Mouse (Mus musculus): ENCODE results near the gene Dnal1. TPM values are rescaled to one million over a fixed set of nuclear protein-coding genes. Genes with fewer than 3 reads are reported as not detected.

The Dnal1 gene
- polyA plus RNA-seq, 1 experiment from 2014 or later, result 7.1 TPM

GRCm38 (mm10) chr12:84160491-84160890, 46.3 kb downstream of the Dnal1 start:
- Histone ChIP-seq H3K36me3 (ENCODE audit: control insufficient read depth, insufficient read depth, low read length) (peaks cover 71% of the 10 kb centered on the region), H3K27me3 (replicated peaks; ENCODE audit: control insufficient read depth, insufficient read depth, low read length) (no peaks in the 10 kb centered on the region), H3K9ac (ENCODE audit: low read depth, low read length) (no peak overlapping the region), H3K4me3 (ENCODE audit: low read depth, low read length) (no peak overlapping the region), H3K4me2 (ENCODE audit: low read depth, low read length) (no peak overlapping the region), H3K27ac (replicated peaks; ENCODE audit: low read depth, low read length) (no peak overlapping the region), H3K4me1 (ENCODE audit: control insufficient read depth, insufficient read depth, low read length) (peaks cover 3% of the 10 kb centered on the region; the same call in 1 of the 2 replicates), H3K9me3 (ENCODE audit: control insufficient read depth, low read length) (no peaks in the 10 kb centered on the region)
- no peak for ATAC-seq (ENCODE audit: low read depth)
- WGBS, result 97% methylated on average over 8 of the region's 8 CpGs
- no peak for DNase-seq (ENCODE audit: low spot score)

- Histone ChIP-seq H3K9ac (ENCODE audit: low read depth, low read length) (no peak overlapping the region), H3K9me3 (ENCODE audit: control insufficient read depth, low read length) (no peaks in the 10 kb centered on the region), H3K36me3 (ENCODE audit: control insufficient read depth, insufficient read depth, low read length) (peaks cover 68% of the 10 kb centered on the region), H3K27me3 (replicated peaks; ENCODE audit: control insufficient read depth, insufficient read depth, low read length) (no peaks in the 10 kb centered on the region), H3K4me3 (ENCODE audit: low read depth, low read length) (no peak overlapping the region), H3K4me2 (ENCODE audit: low read depth, low read length) (no peak overlapping the region), H3K27ac (replicated peaks; ENCODE audit: low read depth, low read length) (no peak overlapping the region), H3K4me1 (ENCODE audit: control insufficient read depth, insufficient read depth, low read length) (peaks cover 9% of the 10 kb centered on the region)
- DNase-seq (ENCODE audit: low spot score), result no peak
- ATAC-seq (ENCODE audit: low read depth), result no peak
- WGBS, result 71% methylated on average over 8 of the region's 8 CpGs
Measured at GRCm38 (mm10) chr12:84161116-84161515, 47.0 kb downstream of the Dnal1 start.

- H3K9me3 ChIP-seq (ENCODE audit: control insufficient read depth, low read length), result no peaks in the 10 kb centered on the region
- DNase-seq (ENCODE audit: low spot score), result peak; percentile 58
- WGBS, result 75% methylated on average over 14 of the region's 14 CpGs
- ATAC-seq (ENCODE audit: low read depth), result no peak
- no peak overlapping the region for H3K27ac ChIP-seq (replicated peaks; ENCODE audit: low read depth, low read length)
- peaks cover 61% of the 10 kb centered on the region for H3K36me3 ChIP-seq (ENCODE audit: control insufficient read depth, insufficient read depth, low read length)
- no peak overlapping the region for H3K4me3 ChIP-seq (ENCODE audit: low read depth, low read length)
- H3K27me3 ChIP-seq (replicated peaks; ENCODE audit: control insufficient read depth, insufficient read depth, low read length), result no peaks in the 10 kb centered on the region
- no peak overlapping the region for H3K4me2 ChIP-seq (ENCODE audit: low read depth, low read length)
- H3K9ac ChIP-seq (ENCODE audit: low read depth, low read length), result no peak overlapping the region
- H3K4me1 ChIP-seq (ENCODE audit: control insufficient read depth, insufficient read depth, low read length), result peaks cover 12% of the 10 kb centered on the region
Measured at GRCm38 (mm10) chr12:84161616-84162433, 47.7 kb downstream of the Dnal1 start.

GRCm38 (mm10) chr12:84163133-84163532, 49.0 kb downstream of the Dnal1 start:
- H3K27me3 ChIP-seq (replicated peaks; ENCODE audit: control insufficient read depth, insufficient read depth, low read length), result no peaks in the 10 kb centered on the region
- DNase-seq (ENCODE audit: low spot score) (no peak), ATAC-seq (ENCODE audit: low read depth) (no peak)
- no peaks in the 10 kb centered on the region for H3K9me3 ChIP-seq (ENCODE audit: control insufficient read depth, low read length)
- H3K4me1 ChIP-seq (ENCODE audit: control insufficient read depth, insufficient read depth, low read length), result peaks cover 12% of the 10 kb centered on the region
- H3K4me2 ChIP-seq (ENCODE audit: low read depth, low read length), result no peak overlapping the region
- WGBS, result 83% methylated on average over 9 of the region's 9 CpGs
- peaks cover 48% of the 10 kb centered on the region for H3K36me3 ChIP-seq (ENCODE audit: control insufficient read depth, insufficient read depth, low read length)
- H3K4me3 ChIP-seq (ENCODE audit: low read depth, low read length), result no peak overlapping the region
- no peak overlapping the region for H3K9ac ChIP-seq (ENCODE audit: low read depth, low read length)
- no peak overlapping the region for H3K27ac ChIP-seq (replicated peaks; ENCODE audit: low read depth, low read length)

GRCm38 (mm10) chr12:84163586-84164110, 49.5 kb downstream of the Dnal1 start:
- Histone ChIP-seq H3K4me3 (ENCODE audit: low read depth, low read length) (no peak overlapping the region), H3K9ac (ENCODE audit: low read depth, low read length) (no peak overlapping the region), H3K36me3 (ENCODE audit: control insufficient read depth, insufficient read depth, low read length) (peaks cover 42% of the 10 kb centered on the region), H3K9me3 (ENCODE audit: control insufficient read depth, low read length) (no peaks in the 10 kb centered on the region), H3K27ac (replicated peaks; ENCODE audit: low read depth, low read length) (no peak overlapping the region), H3K27me3 (replicated peaks; ENCODE audit: control insufficient read depth, insufficient read depth, low read length) (no peaks in the 10 kb centered on the region), H3K4me2 (ENCODE audit: low read depth, low read length) (no peak overlapping the region), H3K4me1 (ENCODE audit: control insufficient read depth, insufficient read depth, low read length) (peaks cover 12% of the 10 kb centered on the region)
- no peak for DNase-seq (ENCODE audit: low spot score)
- ATAC-seq (ENCODE audit: low read depth), result no peak
- 79% methylated on average over 11 of the region's 11 CpGs for WGBS

GRCm38 (mm10) chr12:84165631-84166373, 51.6 kb downstream of the Dnal1 start:
- no peak overlapping the region for H3K4me3 ChIP-seq (ENCODE audit: low read depth, low read length)
- DNase-seq (ENCODE audit: low spot score) (peak; percentile 66), ATAC-seq (ENCODE audit: low read depth) (no peak)
- H3K4me2 ChIP-seq (ENCODE audit: low read depth, low read length), result no peak overlapping the region
- H3K9ac ChIP-seq (ENCODE audit: low read depth, low read length), result no peak overlapping the region
- 23% methylated on average over 8 of the region's 8 CpGs for WGBS
- peaks cover 33% of the 10 kb centered on the region for H3K36me3 ChIP-seq (ENCODE audit: control insufficient read depth, insufficient read depth, low read length)
- peaks cover 12% of the 10 kb centered on the region for H3K4me1 ChIP-seq (ENCODE audit: control insufficient read depth, insufficient read depth, low read length)
- no peaks in the 10 kb centered on the region for H3K27me3 ChIP-seq (replicated peaks; ENCODE audit: control insufficient read depth, insufficient read depth, low read length)
- H3K9me3 ChIP-seq (ENCODE audit: control insufficient read depth, low read length), result no peaks in the 10 kb centered on the region
- peak overlapping the region; percentile 52; the same call in 1 of the 2 replicates for H3K27ac ChIP-seq (replicated peaks; ENCODE audit: low read depth, low read length)

- ATAC-seq (ENCODE audit: low read depth) (no peak), DNase-seq (ENCODE audit: low spot score) (no peak)
- WGBS, result 80% methylated on average over 10 of the region's 10 CpGs
- Histone ChIP-seq H3K36me3 (ENCODE audit: control insufficient read depth, insufficient read depth, low read length) (peaks cover 44% of the 10 kb centered on the region), H3K27ac (replicated peaks; ENCODE audit: low read depth, low read length) (no peak overlapping the region), H3K9ac (ENCODE audit: low read depth, low read length) (no peak overlapping the region), H3K9me3 (ENCODE audit: control insufficient read depth, low read length) (no peaks in the 10 kb centered on the region), H3K27me3 (replicated peaks; ENCODE audit: control insufficient read depth, insufficient read depth, low read length) (no peaks in the 10 kb centered on the region), H3K4me3 (ENCODE audit: low read depth, low read length) (no peak overlapping the region), H3K4me2 (ENCODE audit: low read depth, low read length) (no peak overlapping the region), H3K4me1 (ENCODE audit: control insufficient read depth, insufficient read depth, low read length) (peaks cover 17% of the 10 kb centered on the region)
Measured at GRCm38 (mm10) chr12:84170610-84171009, 56.4 kb downstream of the Dnal1 start.

- Histone ChIP-seq H3K4me3 (ENCODE audit: low read depth, low read length) (no peak overlapping the region), H3K27me3 (replicated peaks; ENCODE audit: control insufficient read depth, insufficient read depth, low read length) (no peaks in the 10 kb centered on the region), H3K4me2 (ENCODE audit: low read depth, low read length) (no peak overlapping the region), H3K27ac (replicated peaks; ENCODE audit: low read depth, low read length) (no peak overlapping the region), H3K36me3 (ENCODE audit: control insufficient read depth, insufficient read depth, low read length) (peaks cover 44% of the 10 kb centered on the region), H3K9ac (ENCODE audit: low read depth, low read length) (no peak overlapping the region), H3K9me3 (ENCODE audit: control insufficient read depth, low read length) (no peaks in the 10 kb centered on the region), H3K4me1 (ENCODE audit: control insufficient read depth, insufficient read depth, low read length) (peaks cover 21% of the 10 kb centered on the region)
- no peak for DNase-seq (ENCODE audit: low spot score)
- 85% methylated on average over 3 of the region's 3 CpGs for WGBS
- ATAC-seq (ENCODE audit: low read depth), result no peak
Measured at GRCm38 (mm10) chr12:84172216-84172615, 58.0 kb downstream of the Dnal1 start.

Measured in embryonic facial prominence, embryonic 14.5 days (tissue).